ENCODE assay signal across 8 mouse cellular contexts in the genomic region with DNA sequence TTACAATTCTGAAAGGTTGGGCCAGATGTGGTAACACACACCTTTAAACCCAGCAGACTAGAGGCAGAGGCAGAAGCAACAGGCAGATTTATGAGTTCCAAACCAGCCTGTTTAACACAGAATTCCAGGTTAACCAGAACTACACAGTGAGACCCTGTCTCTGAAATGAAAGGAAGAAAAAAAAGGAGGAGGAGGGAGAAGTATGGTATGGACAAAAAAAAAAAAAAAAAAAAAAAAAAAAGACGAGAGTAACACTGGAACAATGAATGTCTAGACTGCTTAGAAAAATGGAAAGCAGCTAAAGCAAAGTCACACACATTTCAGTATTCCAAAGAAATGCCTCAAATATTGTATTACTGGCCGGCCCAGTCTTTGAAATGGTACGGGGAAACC. TPM values are rescaled to one million over a fixed set of nuclear protein-coding genes. Genes with fewer than 3 reads are reported as not detected.
A peak's percentile ranks its signal among the peaks of the same experiment; 100 is the strongest.
DNase-seq lines count a peak whose midpoint lies in the region; ATAC-seq and TF ChIP-seq lines count a peak whose summit lies in the region.

No protein-coding gene starts in this region.

- H3K27ac ChIP-seq in heart, embryonic 16.5 days (ENCODE audit: low read length), result no peak overlapping the region
- no peak overlapping the region for H3K27ac ChIP-seq in hindbrain, embryonic 11.5 days (ENCODE audit: low read depth, low read length)
- H3K27ac ChIP-seq in midbrain, embryonic 12.5 days (replicated peaks), result no peak overlapping the region

- no peak for DNase-seq in heart, postnatal 36 days
- DNase-seq in G1E (ENCODE audit: low spot score), result no peak
- DNase-seq in hindbrain, embryonic 11.5 days (ENCODE audit: low spot score), result no peak
- no peak for DNase-seq in left cerebral cortex, postnatal 25 days (ENCODE audit: low spot score in 2 of 2)
- DNase-seq in embryo, embryonic 10 days (ENCODE audit: low spot score), result no peak

- 0 out of 2 replicates have a peak, but pooled peaks cover 3% of the 10 kb centered on the region for H3K9me3 ChIP-seq in heart, embryonic 16.5 days (replicated peaks; ENCODE audit: control insufficient read depth, low read length)
- no peaks in the 10 kb centered on the region for H3K9me3 ChIP-seq in G1E (replicated peaks)
- H3K9me3 ChIP-seq in hindbrain, embryonic 11.5 days (ENCODE audit: control insufficient read depth, low read length), result no peaks in the 10 kb centered on the region
- H3K9me3 ChIP-seq in midbrain, embryonic 12.5 days, result peaks cover 3% of the 10 kb centered on the region; the same call in 1 of the 2 replicates

- H3K4me2 ChIP-seq in heart, embryonic 16.5 days (ENCODE audit: low read depth, low read length), result peak overlapping the region; percentile 71
- H3K4me2 ChIP-seq in hindbrain, embryonic 11.5 days (replicated peaks; ENCODE audit: low read depth, low read length), result peak overlapping the region; percentile 82
- peak overlapping the region; percentile 89 for H3K4me2 ChIP-seq in midbrain, embryonic 12.5 days (replicated peaks)

- no peaks in the 10 kb centered on the region for H3K36me3 ChIP-seq in heart, embryonic 16.5 days (ENCODE audit: control insufficient read depth, insufficient read depth)
- H3K36me3 ChIP-seq in G1E (replicated peaks), result peaks cover 18% of the 10 kb centered on the region
- no peaks in the 10 kb centered on the region for H3K36me3 ChIP-seq in hindbrain, embryonic 11.5 days (ENCODE audit: control insufficient read depth, insufficient read depth, low read length)
- no peaks in the 10 kb centered on the region for H3K36me3 ChIP-seq in midbrain, embryonic 12.5 days

- H3K27me3 ChIP-seq in heart, embryonic 16.5 days (ENCODE audit: control insufficient read depth, insufficient read depth, low read length), result no peaks in the 10 kb centered on the region
- H3K27me3 ChIP-seq in G1E (ENCODE audit: insufficient read depth, low read length), result no peaks in the 10 kb centered on the region
- no peaks in the 10 kb centered on the region for H3K27me3 ChIP-seq in hindbrain, embryonic 11.5 days (ENCODE audit: control insufficient read depth, insufficient read depth, low read length)
- H3K27me3 ChIP-seq in midbrain, embryonic 12.5 days, result no peaks in the 10 kb centered on the region

- no peak for TF ChIP-seq CTCF in G1E (IDR thresholded peaks at IDR 0.05; ENCODE audit: low read depth, low read length)

- H3K4me3 ChIP-seq in heart, embryonic 16.5 days (ENCODE audit: low read length), result peak overlapping the region; percentile 90
- H3K4me3 ChIP-seq in G1E (ENCODE audit: low read depth, low read length), result peak overlapping the region; percentile 92
- peak overlapping the region; percentile 71 for H3K4me3 ChIP-seq in hindbrain, embryonic 11.5 days (ENCODE audit: low read depth, low read length)
- H3K4me3 ChIP-seq in midbrain, embryonic 12.5 days, result peak overlapping the region; percentile 71

- peak overlapping the region; percentile 81 for H3K9ac ChIP-seq in heart, embryonic 16.5 days (ENCODE audit: low read length)
- peak overlapping the region; percentile 74 for H3K9ac ChIP-seq in hindbrain, embryonic 11.5 days (ENCODE audit: low read depth, low read length)
- peak overlapping the region; percentile 69 for H3K9ac ChIP-seq in midbrain, embryonic 12.5 days (replicated peaks)

- WGBS in heart, embryonic 16.5 days, result 0% methylated on average over 3 of the region's 3 CpGs
- WGBS in hindbrain, embryonic 11.5 days, result 10% methylated on average over 3 of the region's 3 CpGs
- 12% methylated on average over 3 of the region's 3 CpGs for WGBS in midbrain, embryonic 12.5 days

- intact Hi-C loops in heart, postnatal 36 days (cut with DNase I), result loop anchor here (2.0 to 10.0 kb wide), 3 partner anchors 114 to 618 kb away; a partner anchor contains a TSS
- intact Hi-C loops in left cerebral cortex, postnatal 25 days (cut with DNase I), result loop anchor here (2.0 to 10.0 kb wide), 2 partner anchors 274 to 620 kb away; a partner anchor contains a TSS

- H3K4me1 ChIP-seq in heart, embryonic 16.5 days (ENCODE audit: control insufficient read depth, insufficient read depth, low read length), result peaks cover 8% of the 10 kb centered on the region
- peaks cover 21% of the 10 kb centered on the region for H3K4me1 ChIP-seq in G1E (ENCODE audit: insufficient read depth, low read depth, low read length)
- H3K4me1 ChIP-seq in hindbrain, embryonic 11.5 days (replicated peaks; ENCODE audit: control insufficient read depth, insufficient read depth, low read length), result no peaks in the 10 kb centered on the region
- peaks cover 19% of the 10 kb centered on the region for H3K4me1 ChIP-seq in midbrain, embryonic 12.5 days

- ATAC-seq in heart, embryonic 16.5 days (replicated peaks; ENCODE audit: extremely low read depth, insufficient read depth, low FRiP score), result no peak
- no peak for ATAC-seq in G1E (ENCODE audit: extremely low read depth, insufficient number of reproducible peaks, low FRiP score, poor library complexity, severe bottlenecking)
- ATAC-seq in hindbrain, embryonic 11.5 days (ENCODE audit: low FRiP score), result no peak
- ATAC-seq in midbrain, embryonic 12.5 days (ENCODE audit: low FRiP score, low read depth), result no peak
- no peak for ATAC-seq in granulocyte monocyte progenitor cell, adult 5-6 weeks (replicated peaks; ENCODE audit: poor library complexity, severe bottlenecking)

RNA-seq across cellular contexts. Expression of a gene that starts 0.9 kb away (rescaled TPM):
- 13.1 and 14.4 TPM in 2 replicates for polyA plus RNA-seq in heart, embryonic 16.5 days (2015; fragmentation: Nextera tagmentation; extraction: Ambion mirVana)
- 10 to 100 TPM; 22.5 to 23.8 TPM for total RNA-seq in heart, postnatal 36 days (2021)
- total RNA-seq in G1E (2014; fragmentation: Nextera tagmentation) (72.2 and 111 TPM in 2 replicates), G1E (2017) (61.6 and 66.4 TPM in 2 replicates)
- polyA plus RNA-seq in G1E (2012), result 17.2 and 17.7 TPM in 2 replicates
- 24.7 and 27.7 TPM in 2 replicates for polyA plus RNA-seq in hindbrain, embryonic 11.5 days (2014; fragmentation: Nextera tagmentation; extraction: Ambion mirVana)
- 29.4 TPM in 2 replicates for polyA plus RNA-seq in midbrain, embryonic 12.5 days (2016; fragmentation: Nextera tagmentation; extraction: Ambion mirVana)
- total RNA-seq in left cerebral cortex, postnatal 25 days (2021), result 10 to 100 TPM; 38.6 to 38.8 TPM
- total RNA-seq in granulocyte monocyte progenitor cell, adult 5-6 weeks (2014; fragmentation: Nextera tagmentation), result 26.3 and 36.3 TPM in 2 replicates
- total RNA-seq in granulocyte monocyte progenitor cell, adult 5-6 weeks (2017), result 38.5 and 40.4 TPM in 2 replicates
